Mouse (Mus musculus): ENCODE results near the gene Cenpm. TPM values are rescaled to one million over a fixed set of nuclear protein-coding genes. Genes with fewer than 3 reads are reported as not detected.

Gene Cenpm
- total RNA-seq, 2 experiments from 2014 or later: 3.3 to 5.0 TPM

DNA sequence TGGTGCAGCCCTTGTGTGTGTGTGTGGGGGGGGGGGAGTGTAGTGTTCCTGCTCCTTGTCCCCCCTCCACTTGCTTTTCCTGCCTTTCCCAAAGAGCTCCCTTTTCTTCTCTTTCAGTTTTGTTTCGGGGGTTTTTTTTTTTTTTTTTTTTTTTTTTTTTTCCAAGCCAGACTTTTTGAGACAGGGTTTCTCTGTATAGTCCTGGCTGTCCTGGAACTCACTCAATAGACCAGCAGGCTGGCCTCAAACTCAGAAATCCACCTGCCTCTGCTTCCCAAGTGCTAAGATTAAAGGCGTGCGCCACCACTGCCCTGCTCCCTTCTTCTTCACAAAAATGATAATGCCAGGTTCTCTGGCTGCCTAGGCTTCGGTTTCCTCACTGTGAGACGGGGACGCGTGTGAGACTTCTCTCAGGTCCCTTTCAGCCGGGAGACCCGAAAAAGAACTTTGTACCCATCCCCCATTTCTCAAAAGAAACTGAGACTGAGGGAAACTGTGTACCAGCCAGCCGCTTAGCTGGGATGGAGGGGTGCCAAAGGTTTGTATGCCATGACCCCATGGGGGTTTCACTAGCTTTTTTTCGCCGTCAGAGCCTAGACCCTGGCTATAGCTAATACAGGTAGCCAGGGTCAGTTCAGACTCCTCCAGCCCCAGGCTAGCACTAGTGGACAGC, 24.4 kb downstream of the Cenpm start:
- intact Hi-C loops (cut with DNase I): no loop called here
- DNase-seq (ENCODE audit: low spot score in 2 of 2): no peak

DNA sequence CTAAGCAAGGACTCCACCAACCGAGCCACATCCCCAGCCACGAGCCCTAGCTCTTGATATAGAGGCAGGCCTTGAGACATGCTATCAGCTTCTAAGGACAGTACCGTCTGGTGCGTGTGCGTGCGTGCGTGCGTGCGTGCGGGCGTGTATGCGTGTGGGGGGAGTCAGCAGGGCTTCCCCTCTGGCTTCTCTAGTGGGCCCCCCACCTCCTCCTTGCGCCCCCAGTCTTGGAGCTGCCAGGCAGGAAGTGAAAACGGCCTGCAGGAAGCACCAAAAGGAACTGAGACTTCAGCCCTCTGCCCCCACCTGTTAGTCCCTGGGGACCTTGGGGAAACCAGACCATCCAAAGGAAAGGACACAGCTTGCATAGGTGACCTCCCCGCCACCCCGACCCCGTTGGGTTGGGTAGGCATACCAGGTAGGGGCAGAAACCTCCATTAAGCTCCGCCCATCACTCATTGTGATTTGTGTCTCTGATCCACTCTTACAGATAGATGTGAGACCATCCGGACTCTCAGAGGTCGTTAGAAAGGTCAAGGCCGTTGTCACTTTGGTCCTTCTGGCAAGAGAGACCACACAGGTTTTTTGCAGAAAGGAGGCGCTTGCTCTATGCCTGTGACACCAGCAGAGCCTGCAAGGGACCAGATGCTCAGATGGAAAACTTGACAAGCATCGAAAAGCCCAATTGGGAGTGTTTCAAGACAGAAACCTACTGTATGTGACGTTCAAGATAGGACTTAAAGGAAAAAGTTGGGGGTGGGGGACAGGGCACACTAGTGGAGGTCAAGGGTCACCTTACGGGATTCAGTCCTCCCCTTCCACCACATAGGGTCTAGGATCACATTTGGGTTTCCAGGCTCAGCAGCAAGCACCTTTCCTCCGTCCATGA, 25.5 kb downstream of the Cenpm start:
- intact Hi-C loops (cut with DNase I): no loop called here

GRCm38 (mm10) chr15:82217980-82218379, 26.6 kb downstream of the Cenpm start:
- intact Hi-C loops (cut with DNase I): no loop called here
- no peak for DNase-seq (ENCODE audit: low spot score in 2 of 2)

More for the DNA sequence above, 25.5 kb downstream of the Cenpm start:
- no peak for DNase-seq (ENCODE audit: low spot score in 2 of 2)

- intact Hi-C loops (cut with DNase I): no loop called here
- DNase-seq (ENCODE audit: low spot score in 2 of 2): no peak
Measured at GRCm38 (mm10) chr15:82217039-82217438, 27.5 kb downstream of the Cenpm start.

- DNase-seq (ENCODE audit: low spot score in 2 of 2): no peak
- intact Hi-C loops (cut with DNase I): no loop called here
Measured at GRCm38 (mm10) chr15:82216142-82216827, 28.3 kb downstream of the Cenpm start.

DNA sequence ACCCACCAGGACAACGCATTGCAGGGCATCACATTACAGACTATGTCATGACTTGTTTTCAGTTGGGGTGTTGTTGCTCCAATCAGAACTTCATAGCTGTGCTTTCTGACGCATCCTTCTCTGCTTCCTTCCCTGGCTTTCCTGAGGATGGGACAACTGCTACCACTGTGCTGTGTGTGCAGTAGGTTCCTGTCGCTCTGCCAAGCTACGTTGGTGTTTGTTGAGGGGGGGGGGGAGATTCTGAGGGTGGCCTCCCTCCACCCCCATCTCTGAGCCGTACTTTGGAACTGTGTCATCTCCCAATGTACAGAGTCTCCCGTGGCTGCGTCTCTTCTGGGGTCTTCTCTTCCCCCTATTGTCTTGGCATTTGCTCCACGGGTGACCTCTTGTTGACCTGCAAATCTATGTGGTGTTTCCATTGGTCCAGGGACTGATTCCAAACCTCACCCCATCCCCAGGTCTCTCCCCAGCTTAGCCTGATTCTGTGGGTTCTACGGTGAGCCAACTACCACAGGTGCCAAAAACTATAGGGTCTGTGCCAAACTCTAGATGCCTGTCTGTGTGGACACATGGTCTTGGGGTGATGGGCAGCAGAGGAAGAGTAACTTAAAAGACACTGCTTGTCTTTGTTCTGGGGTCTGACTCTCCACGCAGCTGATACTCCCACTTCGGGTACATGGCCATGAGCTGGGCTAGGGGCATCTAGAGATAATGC, 29.1 kb downstream of the Cenpm start:
- intact Hi-C loops (cut with DNase I): no loop called here
- DNase-seq (ENCODE audit: low spot score in 2 of 2): no peak

- intact Hi-C loops (cut with DNase I): no loop called here
- DNase-seq (ENCODE audit: low spot score in 2 of 2): no peak
Measured at GRCm38 (mm10) chr15:82213222-82213621, 31.3 kb downstream of the Cenpm start.

DNA sequence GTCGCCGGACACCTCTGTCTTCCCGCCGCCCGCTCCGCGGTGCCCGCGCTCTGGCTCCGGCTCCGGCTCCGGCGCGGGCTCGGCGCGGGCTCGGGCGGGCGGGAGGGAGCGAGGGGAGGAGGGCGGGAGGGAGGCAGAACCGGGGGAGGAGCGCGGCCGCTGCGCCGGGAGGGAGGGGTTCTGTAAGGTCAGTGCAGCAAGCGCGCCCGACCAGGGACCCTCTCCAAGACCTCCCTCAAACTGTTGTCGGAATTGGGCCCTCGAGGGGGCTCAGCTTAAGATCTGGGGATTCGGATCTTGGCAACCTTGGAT, 31.8 kb downstream of the Cenpm start, which contains the start of gene Shisa8:
Shisa8 (minus strand) TSS at position 64 of the 312 bp plus-strand sequence.
- intact Hi-C loops (cut with DNase I): no loop called here
- DNase-seq (ENCODE audit: low spot score in 2 of 2): no peak

- DNase-seq (ENCODE audit: low spot score in 2 of 2): no peak
- intact Hi-C loops (cut with DNase I): no loop called here
Measured at GRCm38 (mm10) chr15:82211911-82212751, 32.4 kb downstream of the Cenpm start.

DNA sequence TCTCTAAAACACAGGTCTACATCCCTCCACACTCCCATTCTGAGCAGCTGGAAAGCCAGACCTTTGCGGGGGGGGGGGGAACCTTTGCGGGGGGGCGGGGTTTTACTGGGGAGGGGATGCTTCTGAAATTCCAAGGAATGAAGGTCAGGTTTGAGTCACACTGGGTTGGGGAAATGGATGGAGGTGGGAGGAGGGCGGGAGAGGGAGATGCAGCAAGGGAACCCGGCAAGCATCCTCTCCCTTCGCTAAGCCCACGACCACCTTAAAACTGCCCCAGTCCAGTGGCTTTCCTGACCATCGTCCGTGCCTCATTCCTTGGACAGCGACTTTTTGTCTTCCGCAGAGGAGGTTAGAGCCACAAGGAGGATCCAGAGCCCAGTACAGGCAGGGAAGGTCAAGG, 33.3 kb downstream of the Cenpm start:
- DNase-seq (ENCODE audit: low spot score in 2 of 2): no peak
- intact Hi-C loops (cut with DNase I): no loop called here

GRCm38 (mm10) chr15:82210801-82211200, 33.7 kb downstream of the Cenpm start:
- intact Hi-C loops (cut with DNase I): no loop called here
- no peak for DNase-seq (ENCODE audit: low spot score in 2 of 2)

GRCm38 (mm10) chr15:82209295-82210050, 35.1 kb downstream of the Cenpm start:
- intact Hi-C loops (cut with DNase I): no loop called here
- no peak for DNase-seq (ENCODE audit: low spot score in 2 of 2)

- intact Hi-C loops (cut with DNase I): no loop called here
- no peak for DNase-seq (ENCODE audit: low spot score in 2 of 2)
Measured at GRCm38 (mm10) chr15:82208307-82208706, 36.2 kb downstream of the Cenpm start.

- no peak for DNase-seq (ENCODE audit: low spot score in 2 of 2)
- intact Hi-C loops (cut with DNase I): no loop called here
Measured at GRCm38 (mm10) chr15:82207504-82208219, 36.9 kb downstream of the Cenpm start.

- no peak for DNase-seq (ENCODE audit: low spot score in 2 of 2)
- intact Hi-C loops (cut with DNase I): no loop called here
Measured at GRCm38 (mm10) chr15:82207105-82207459, 37.5 kb downstream of the Cenpm start.

DNA sequence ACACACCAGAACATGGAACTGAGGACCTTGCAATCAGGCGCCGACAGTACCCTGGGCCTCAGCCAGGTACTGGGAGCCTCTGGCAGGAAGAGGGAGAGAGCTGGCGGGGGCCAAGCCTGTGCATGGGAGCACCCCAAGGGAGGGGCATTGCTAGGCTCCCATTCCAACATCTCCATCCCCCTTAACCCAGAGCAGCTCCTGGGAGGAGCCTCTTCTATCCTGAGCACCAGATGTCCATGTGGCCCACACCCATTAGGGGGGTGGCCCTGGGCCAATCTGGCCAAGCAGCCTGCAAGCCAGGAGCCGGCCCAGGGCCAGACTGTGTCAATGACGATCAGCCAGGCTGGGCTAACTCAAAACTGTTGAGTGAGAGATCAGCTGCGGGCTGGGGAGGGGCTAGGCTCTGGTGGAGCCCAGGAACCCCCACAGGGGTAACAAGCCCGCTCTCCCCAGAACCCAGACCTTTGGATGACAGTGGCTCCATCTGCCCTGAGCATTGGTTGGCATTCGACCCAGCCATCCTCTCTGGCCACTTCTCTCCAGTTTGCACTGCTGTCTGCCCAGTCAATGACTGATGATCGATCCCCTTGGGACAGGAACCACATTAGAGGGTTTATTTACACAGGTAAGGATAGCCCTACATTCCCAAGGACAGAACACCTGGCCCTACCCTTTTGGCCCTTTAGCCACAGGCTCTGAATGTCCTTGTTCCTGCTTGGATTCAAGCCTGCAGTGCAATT, 38.0 kb downstream of the Cenpm start:
- DNase-seq (ENCODE audit: low spot score in 2 of 2): peak in 1 of 2 experiments; percentile 41
- intact Hi-C loops (cut with DNase I): no loop called here
